Mouse (Mus musculus) heart, postnatal 10 days (tissue): Measurements from ENCODE around the gene Tmem35b. TPM values are rescaled to one million over a fixed set of nuclear protein-coding genes. Genes with fewer than 3 reads are reported as not detected.

Source experiments
- DNase-seq, 2 experiments: peaks; one replicate each; pipeline ENCODE4 v3.0.0; 2021
- intact Hi-C: fragments of 180-260 bp; cut with DNase I; formaldehyde crosslinking; loops from one replicate; pipeline ENCODE4 v1.15.1; 2025
- total RNA-seq, 2 experiments: library from RNA; stranded (reverse); gene quantifications; 2 replicates each; pipeline ENCODE4 v1.2.3; 2021

Tmem35b gene
- total RNA-seq, 2 experiments from 2014 or later, result 2.0 to 2.5 TPM

- DNase-seq, result no peak
- intact Hi-C loops, result no loop called here
Measured at GRCm38 (mm10) chr4:127167731-127168130, 44.2 kb downstream of the Tmem35b start.

GRCm38 (mm10) chr4:127168211-127168913, 44.9 kb downstream of the Tmem35b start:
- intact Hi-C loops, result no loop called here
- DNase-seq, result peak; percentile 24 to 35

GRCm38 (mm10) chr4:127168914-127169345, 45.4 kb downstream of the Tmem35b start, which contains the start of gene Dlgap3:
Dlgap3 (plus strand) TSS chr4:127169204.
- DNase-seq, result peak in 1 of 2 experiments; percentile 24
- intact Hi-C loops, result no loop called here

GRCm38 (mm10) chr4:127169346-127170221, 46.1 kb downstream of the Tmem35b start:
- DNase-seq, result peak; percentile 4 to 12
- intact Hi-C loops, result no loop called here

GRCm38 (mm10) chr4:127170866-127171265, 47.4 kb downstream of the Tmem35b start:
- no peak for DNase-seq
- intact Hi-C loops, result no loop called here

- intact Hi-C loops, result no loop called here
- DNase-seq, result no peak
Measured at GRCm38 (mm10) chr4:127171341-127171905, 47.9 kb downstream of the Tmem35b start.

DNA sequence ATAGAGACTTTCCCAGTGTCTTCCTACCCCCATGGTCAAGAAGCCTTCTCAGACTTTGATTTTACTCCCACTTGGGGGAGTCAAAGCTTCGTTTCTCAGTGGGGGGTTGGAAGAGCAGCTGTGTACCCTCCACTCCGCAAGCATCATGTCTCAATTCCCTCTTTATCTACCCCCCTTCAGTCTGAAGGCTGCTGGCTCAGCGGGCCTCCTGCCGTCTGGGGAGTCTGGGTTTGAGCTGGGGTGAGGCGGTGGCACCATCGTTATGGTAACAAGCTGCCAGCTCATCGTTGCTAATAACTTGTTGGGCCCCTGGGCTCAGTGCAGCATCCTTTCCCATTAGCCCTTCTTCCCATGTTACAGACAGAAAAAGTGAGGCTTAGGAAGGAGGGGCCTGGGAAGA, 48.6 kb downstream of the Tmem35b start:
- intact Hi-C loops, result no loop called here
- DNase-seq, result no peak

GRCm38 (mm10) chr4:127172614-127173013, 49.1 kb downstream of the Tmem35b start:
- intact Hi-C loops, result no loop called here
- DNase-seq, result no peak

DNA sequence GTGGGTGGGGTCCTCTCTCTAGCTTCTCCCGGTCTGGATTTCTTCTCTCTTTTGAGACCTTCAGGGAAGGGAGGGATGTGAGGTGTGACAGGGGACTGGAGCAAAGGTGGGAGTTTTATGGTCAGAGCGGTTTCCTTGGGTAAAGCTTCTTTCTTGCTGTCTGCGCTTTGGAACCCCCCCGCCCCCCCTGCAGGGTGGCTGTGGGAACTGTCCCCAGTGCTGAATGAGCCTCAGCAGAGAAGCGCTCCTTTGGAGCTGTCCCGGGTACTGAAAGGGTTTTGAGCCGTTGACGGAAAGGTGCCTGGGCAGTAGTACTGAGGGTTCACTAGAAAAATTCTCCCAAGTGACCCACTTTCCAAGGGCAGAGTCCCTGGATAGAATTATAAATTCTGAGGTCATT, 50.0 kb downstream of the Tmem35b start:
- DNase-seq, result peak; percentile 76 to 88
- intact Hi-C loops, result no loop called here

DNA sequence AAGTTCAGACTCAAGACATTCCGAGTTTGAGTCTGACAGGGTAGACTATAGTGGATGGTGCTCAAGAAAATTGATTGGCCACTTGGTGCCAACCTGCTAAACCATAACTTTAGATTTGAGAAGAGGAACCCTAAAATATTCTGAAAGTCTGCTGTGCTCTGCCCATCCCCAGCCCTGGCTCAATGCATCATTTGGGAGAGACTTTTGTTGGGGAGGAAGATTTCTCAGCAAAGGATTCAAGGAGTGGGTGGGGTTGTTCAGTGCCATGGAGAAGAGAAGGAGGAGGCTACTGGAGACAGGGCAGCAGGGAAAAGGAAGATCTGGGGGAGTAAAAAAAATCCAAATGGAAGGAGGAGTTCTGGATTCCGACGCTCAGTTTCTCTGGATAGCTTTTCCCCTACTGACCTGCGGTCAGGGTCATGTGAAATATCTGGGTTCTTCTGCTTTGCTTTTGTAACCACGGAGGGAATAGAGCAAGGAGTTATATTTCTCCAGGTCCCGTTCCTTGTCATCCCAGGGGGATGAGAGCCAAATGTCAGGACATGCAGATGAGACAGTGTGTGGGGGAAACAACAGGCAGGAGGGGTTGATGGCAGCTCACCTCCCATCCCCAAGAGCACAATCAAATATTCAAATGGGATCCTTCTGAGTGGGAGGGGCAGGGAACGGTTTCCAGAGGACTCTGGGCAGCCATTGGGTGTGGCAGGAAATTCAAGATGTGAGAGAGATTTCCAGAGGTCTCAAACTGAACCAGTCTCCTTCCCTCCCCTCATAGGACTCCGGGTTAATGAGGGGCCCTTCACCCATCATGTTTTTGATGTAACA, 50.8 kb downstream of the Tmem35b start:
- intact Hi-C loops, result no loop called here
- DNase-seq, result no peak

GRCm38 (mm10) chr4:127174900-127175278, 51.4 kb downstream of the Tmem35b start:
- intact Hi-C loops, result no loop called here
- DNase-seq, result no peak

DNA sequence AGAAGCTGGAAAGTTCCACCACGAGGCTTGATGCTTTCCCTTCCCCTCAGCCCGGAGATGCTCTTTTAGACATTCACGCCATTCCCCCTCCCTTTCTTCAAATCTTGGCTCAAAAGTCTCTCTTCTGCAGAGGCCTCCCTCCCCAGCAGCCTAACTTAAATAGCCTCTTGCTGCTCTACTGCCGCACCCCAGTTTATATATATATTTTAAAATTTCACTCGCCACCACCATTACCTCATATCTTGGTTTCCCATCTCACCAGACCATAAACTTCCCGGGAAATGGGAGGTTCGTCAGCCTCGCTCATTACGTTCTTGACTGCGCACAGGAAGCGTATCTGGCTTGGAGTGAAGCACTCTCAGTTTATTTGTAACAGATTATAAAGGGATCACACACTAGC, 54.5 kb downstream of the Tmem35b start:
- intact Hi-C loops, result no loop called here
- no peak for DNase-seq

- intact Hi-C loops, result no loop called here
Measured at GRCm38 (mm10) chr4:127178671-127179070, 55.2 kb downstream of the Tmem35b start.

More at GRCm38 (mm10) chr4:127178671-127179070, 55.2 kb downstream of the Tmem35b start:
- DNase-seq, result no peak

Other genes with a start within 250 kb of the Tmem35b start
- gene Zmym4, start 155.6 kb upstream of the Tmem35b start, total RNA-seq, result 10 to 100 TPM; 30.4 to 35.0 TPM
- gene Sfpq, start 102.4 kb upstream of the Tmem35b start, total RNA-seq, result 100 to 1,000 TPM; 162 to 166 TPM
- 1 to 10 TPM; 4.6 to 7.1 TPM for gene Zmym1, start 62.5 kb upstream of the Tmem35b start, total RNA-seq
- gene Zmym6, start 46.3 kb upstream of the Tmem35b start, total RNA-seq, result 1 to 10 TPM; 8.6 to 9.0 TPM
- gene Dlgap3, start 45.5 kb downstream of the Tmem35b start, total RNA-seq, result under 1 TPM; 0.22 to 0.26 TPM
- gene Smim12, start 120.1 kb downstream of the Tmem35b start, total RNA-seq, result 10 to 100 TPM; 40.9 to 46.2 TPM
- gene Gja4, start 190.3 kb downstream of the Tmem35b start, total RNA-seq, result 10 to 100 TPM; 28.2 to 30.2 TPM
- gene Gjb3, start 207.2 kb downstream of the Tmem35b start, total RNA-seq, result under 1 TPM; 0.22 to 0.37 TPM
- not detected for gene Gjb4, start 230.4 kb downstream of the Tmem35b start, total RNA-seq
- under 1 TPM; 0.53 to 0.55 TPM for gene Gjb5, start 234.5 kb downstream of the Tmem35b start, total RNA-seq